Mouse (Mus musculus): ENCODE results near the gene Hs6st3.

DNA sequence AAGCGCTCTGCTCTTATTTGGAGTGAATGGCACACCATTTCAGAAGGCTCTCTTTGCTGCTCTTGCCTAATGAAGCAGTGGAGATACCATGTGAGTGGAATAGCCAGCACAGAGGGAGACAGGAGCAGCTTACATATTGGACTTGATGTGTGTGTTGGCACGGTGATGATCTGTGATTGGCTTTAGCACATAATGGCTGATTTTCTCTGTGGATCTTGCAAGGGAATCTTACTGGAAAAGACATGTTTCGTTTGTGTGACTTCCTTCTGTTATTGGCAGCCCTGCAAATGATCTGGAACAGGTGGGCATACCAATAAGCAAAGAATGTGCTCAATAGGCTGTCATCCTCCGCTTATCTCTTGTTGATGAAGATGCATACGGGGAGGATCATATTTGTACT, 326.2 kb downstream of the Hs6st3 start:
- TF ChIP-seq EP300 (IDR thresholded peaks at IDR 0.05; ENCODE audit: low read depth) = no peak
- TF ChIP-seq CTCF (IDR thresholded peaks at IDR 0.05; ENCODE audit: low read depth) = no peak
